Mouse (Mus musculus): ENCODE measurements at regions not wholly inside any gene's neighbourhood (a gene's known extent, or its start where the extent isn't known, plus 50 kb on each side); places are given as distances from the start of the nearest gene placed in this dataset.
A peak's percentile ranks its signal among the peaks of the same experiment; 100 is the strongest.

GRCm38 (mm10) chr13:113502059-113502458 is 116.3 kb downstream of the Snx18 start:
- Histone ChIP-seq H3K36me3 (ENCODE audit: control insufficient read depth in 1 of 2, insufficient read depth in 2 of 2, low read length in 2 of 2) (no peaks in the 10 kb centered on the region), H3K27me3 (ENCODE audit: control insufficient read depth in 1 of 2, insufficient read depth in 2 of 2, low read length in 2 of 2) (no peaks in the 10 kb centered on the region), H3K27ac (ENCODE audit: control insufficient read depth, low read depth, low read length) (no peak overlapping the region), H3K4me1 (ENCODE audit: control insufficient read depth in 1 of 2, insufficient read depth in 2 of 2, low read length in 2 of 2) (no peaks in the 10 kb centered on the region), H3K4me3 (ENCODE audit: control insufficient read depth in 1 of 2, insufficient read depth in 1 of 2, low read depth in 2 of 2, low read length in 2 of 2) (no peak overlapping the region), H3K9ac (ENCODE audit: control insufficient read depth, low read depth, low read length, poor library complexity, severe bottlenecking) (no peak overlapping the region), H3K79me2 (ENCODE audit: control insufficient read depth, insufficient read depth, low read length, poor library complexity) (no peaks in the 10 kb centered on the region), H3K9me3 (replicated peaks; ENCODE audit: insufficient read depth, low read length) (no peaks in the 10 kb centered on the region)
- DNase-seq (ENCODE audit: low read depth, low spot score): no peak
- TF ChIP-seq NRF1 (IDR thresholded peaks at IDR 0.05; ENCODE audit: insufficient read depth, low read depth, low read length, poor library complexity, severe bottlenecking) (no peak), ZMIZ1 (IDR thresholded peaks at IDR 0.05; ENCODE audit: low read depth, low read length) (no peak)

- no peak overlapping the region for H3K9ac ChIP-seq (ENCODE audit: control insufficient read depth, low read depth, low read length, poor library complexity, severe bottlenecking)
- no peak overlapping the region for H3K4me3 ChIP-seq (ENCODE audit: control insufficient read depth in 1 of 2, insufficient read depth in 1 of 2, low read depth in 2 of 2, low read length in 2 of 2)
- no peaks in the 10 kb centered on the region for H3K4me1 ChIP-seq (ENCODE audit: control insufficient read depth in 1 of 2, insufficient read depth in 2 of 2, low read length in 2 of 2)
- TF ChIP-seq RAD21 (IDR thresholded peaks at IDR 0.05; ENCODE audit: low read depth, low read length): no peak
- TF ChIP-seq POLR2AphosphoS2 (IDR thresholded peaks at IDR 0.05; ENCODE audit: low read length): no peak
- TF ChIP-seq GATA1 (IDR thresholded peaks at IDR 0.05; ENCODE audit: low read depth, low read length): no peak
- TF ChIP-seq KAT2A (conservative IDR thresholded peaks at IDR 0.05; ENCODE audit: low read depth, low read length): no peak
- no peak for TF ChIP-seq MXI1 (IDR thresholded peaks at IDR 0.05; ENCODE audit: low read depth, low read length)
- TF ChIP-seq POLR2AphosphoS5 (IDR thresholded peaks at IDR 0.05; ENCODE audit: borderline replicate concordance, low read depth, low read length): no peak
- no peak for TF ChIP-seq ZKSCAN1 (IDR thresholded peaks at IDR 0.05; ENCODE audit: low read depth, low read length)
- no peak for TF ChIP-seq MEF2A (IDR thresholded peaks at IDR 0.05; ENCODE audit: extremely low read depth, insufficient replicate concordance, low read depth, low read length, poor library complexity, severe bottlenecking)
- TF ChIP-seq E2F4 (IDR thresholded peaks at IDR 0.05; ENCODE audit: borderline replicate concordance, low read depth, low read length): no peak
- no peak for TF ChIP-seq NRF1 (IDR thresholded peaks at IDR 0.05; ENCODE audit: insufficient read depth, low read depth, low read length, poor library complexity, severe bottlenecking)
- H3K79me2 ChIP-seq (ENCODE audit: control insufficient read depth, insufficient read depth, low read length, poor library complexity): no peaks in the 10 kb centered on the region
- no peaks in the 10 kb centered on the region for H3K36me3 ChIP-seq (ENCODE audit: control insufficient read depth in 1 of 2, insufficient read depth in 2 of 2, low read length in 2 of 2)
- DNase-seq (ENCODE audit: low read depth, low spot score): peak; percentile 2
- no peaks in the 10 kb centered on the region for H3K27me3 ChIP-seq (ENCODE audit: control insufficient read depth in 1 of 2, insufficient read depth in 2 of 2, low read length in 2 of 2)
- H3K27ac ChIP-seq (ENCODE audit: control insufficient read depth, low read depth, low read length): no peak overlapping the region
- no peaks in the 10 kb centered on the region for H3K9me3 ChIP-seq (replicated peaks; ENCODE audit: insufficient read depth, low read length)
Observed at GRCm38 (mm10) chr13:113500373-113500990, 117.9 kb downstream of the Snx18 start.

- H3K4me1 ChIP-seq (ENCODE audit: control insufficient read depth in 1 of 2, insufficient read depth in 2 of 2, low read length in 2 of 2): no peaks in the 10 kb centered on the region
- DNase-seq (ENCODE audit: low read depth, low spot score): no peak
- no peak overlapping the region for H3K4me3 ChIP-seq (ENCODE audit: control insufficient read depth in 1 of 2, insufficient read depth in 1 of 2, low read depth in 2 of 2, low read length in 2 of 2)
- no peaks in the 10 kb centered on the region for H3K9me3 ChIP-seq (replicated peaks; ENCODE audit: insufficient read depth, low read length)
- H3K79me2 ChIP-seq (ENCODE audit: control insufficient read depth, insufficient read depth, low read length, poor library complexity): no peaks in the 10 kb centered on the region
- TF ChIP-seq USF1 (IDR thresholded peaks at IDR 0.05; ENCODE audit: low read depth, low read length): no peak
- TF ChIP-seq MAFK (IDR thresholded peaks at IDR 0.05; ENCODE audit: borderline replicate concordance, low read depth, low read length): no peak
- no peak for TF ChIP-seq TAL1 (IDR thresholded peaks at IDR 0.05; ENCODE audit: low read length)
- no peak for TF ChIP-seq ZC3H11A (IDR thresholded peaks at IDR 0.05; ENCODE audit: low read depth, low read length)
- no peak for TF ChIP-seq MXI1 (IDR thresholded peaks at IDR 0.05; ENCODE audit: low read depth, low read length)
- no peak for TF ChIP-seq MAZ (IDR thresholded peaks at IDR 0.05; ENCODE audit: low read depth, low read length)
- TF ChIP-seq ZNF384 (IDR thresholded peaks at IDR 0.05; ENCODE audit: low read depth, low read length): no peak
- TF ChIP-seq RCOR1 (IDR thresholded peaks at IDR 0.05; ENCODE audit: low read depth, low read length): no peak
- TF ChIP-seq HCFC1 (IDR thresholded peaks at IDR 0.05; ENCODE audit: low read depth, low read length): no peak
- no peak for TF ChIP-seq TBP (IDR thresholded peaks at IDR 0.05; ENCODE audit: low read depth, low read length)
- no peak for TF ChIP-seq RAD21 (IDR thresholded peaks at IDR 0.05; ENCODE audit: low read depth, low read length)
- no peak for TF ChIP-seq UBTF (IDR thresholded peaks at IDR 0.05; ENCODE audit: borderline replicate concordance, insufficient read depth, low read depth, low read length)
- H3K36me3 ChIP-seq (ENCODE audit: control insufficient read depth in 1 of 2, insufficient read depth in 2 of 2, low read length in 2 of 2): no peaks in the 10 kb centered on the region
- no peak overlapping the region for H3K9ac ChIP-seq (ENCODE audit: control insufficient read depth, low read depth, low read length, poor library complexity, severe bottlenecking)
- no peak overlapping the region for H3K27ac ChIP-seq (ENCODE audit: control insufficient read depth, low read depth, low read length)
- H3K27me3 ChIP-seq (ENCODE audit: control insufficient read depth in 1 of 2, insufficient read depth in 2 of 2, low read length in 2 of 2): no peaks in the 10 kb centered on the region
Observed at GRCm38 (mm10) chr13:113499079-113499710, 119.2 kb downstream of the Snx18 start.
